Mouse (Mus musculus) brain, adult 2 months (tissue): ENCODE results near the gene Hpn.

Experiments used
- DNase-seq: peaks from one replicate; pipeline ENCODE4 v3.0.0; 2011; ENCODE audit warnings: low read depth, low spot score

Hpn gene

GRCm38 (mm10) chr7:31140941-31141340, 25.9 kb upstream of the Hpn start:
- DNase-seq: no peak

DNA sequence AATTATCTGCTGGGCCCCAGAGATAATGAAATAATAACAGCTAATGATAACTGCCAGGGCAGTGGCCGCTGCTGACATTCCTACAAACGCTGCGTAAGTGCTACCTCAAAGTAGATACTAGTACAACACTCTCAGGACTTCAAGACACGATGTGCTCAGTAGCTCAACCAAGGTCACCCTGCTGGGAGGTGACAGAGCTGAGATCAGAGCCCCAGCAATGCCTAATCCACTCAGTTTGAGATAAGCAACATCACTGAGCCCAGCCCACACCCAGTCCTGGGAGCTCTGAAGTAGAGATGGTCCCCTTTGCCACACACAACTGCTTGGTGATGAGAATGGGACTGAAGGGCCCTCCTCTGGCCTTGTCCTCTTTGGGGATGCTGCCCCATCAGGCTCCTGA, 25.2 kb upstream of the Hpn start:
- DNase-seq: no peak

DNA sequence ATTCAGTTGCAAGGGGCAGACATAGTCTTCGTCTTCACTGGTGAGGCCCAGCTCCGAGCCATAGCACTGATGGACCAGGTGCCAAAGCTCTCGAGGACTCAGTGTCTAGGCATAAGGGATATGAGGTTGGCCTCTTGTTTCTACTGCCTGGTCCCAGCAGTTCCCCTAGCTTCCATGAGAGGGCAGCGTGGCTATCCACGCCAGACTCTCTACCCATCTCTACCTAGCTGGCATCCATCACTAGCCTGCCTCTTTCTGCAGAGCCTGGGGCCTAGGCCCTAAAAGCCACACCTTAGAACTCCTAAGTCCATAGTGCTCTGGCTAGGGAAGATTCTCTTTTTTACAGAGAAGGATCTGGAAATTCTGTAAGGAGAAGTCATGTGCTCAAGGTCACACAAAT, 24.7 kb upstream of the Hpn start:
- DNase-seq: peak; percentile 80

DNA sequence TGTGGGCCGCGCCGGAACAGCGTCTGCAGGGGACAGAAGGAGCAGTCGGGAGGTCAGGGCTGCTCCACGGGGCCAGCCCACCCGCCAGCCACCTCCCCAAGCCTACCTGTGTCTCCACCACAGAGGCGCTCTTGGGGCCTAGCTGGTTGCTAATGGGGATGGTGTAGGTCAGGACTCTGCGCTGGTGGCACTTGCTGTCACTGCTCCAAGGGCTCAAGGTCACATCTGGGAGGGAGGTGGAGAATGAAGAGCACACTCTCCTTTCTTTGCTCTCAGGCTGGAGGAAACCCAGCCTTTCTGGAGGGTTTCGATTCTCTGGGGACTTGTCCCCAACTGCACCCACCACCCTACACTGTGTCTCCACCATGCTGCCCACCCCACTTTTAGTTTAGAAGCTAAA, 20.6 kb upstream of the Hpn start:
- no peak for DNase-seq

DNA sequence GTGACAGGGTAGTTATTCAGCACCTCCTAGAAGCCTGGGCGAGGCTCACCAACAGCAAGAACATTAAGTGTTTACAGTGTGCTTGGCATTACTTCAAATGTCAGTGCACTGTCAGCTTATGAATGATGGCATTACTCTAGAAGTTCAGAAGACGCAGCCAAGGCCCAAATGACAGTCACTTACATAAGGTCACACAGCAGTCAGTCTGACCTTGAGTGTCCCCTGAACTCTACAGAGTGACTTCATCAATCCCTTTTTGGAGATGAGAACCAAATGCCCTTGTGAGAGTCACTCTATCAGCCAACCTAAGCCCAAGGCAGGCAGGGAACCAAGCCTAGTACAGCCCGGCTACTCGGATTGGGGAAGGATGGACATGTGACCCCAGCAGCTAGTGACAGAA, 16.8 kb upstream of the Hpn start:
- no peak for DNase-seq

- peak; percentile 88 for DNase-seq
Measured at GRCm38 (mm10) chr7:31130841-31131240, 15.8 kb upstream of the Hpn start.

DNA sequence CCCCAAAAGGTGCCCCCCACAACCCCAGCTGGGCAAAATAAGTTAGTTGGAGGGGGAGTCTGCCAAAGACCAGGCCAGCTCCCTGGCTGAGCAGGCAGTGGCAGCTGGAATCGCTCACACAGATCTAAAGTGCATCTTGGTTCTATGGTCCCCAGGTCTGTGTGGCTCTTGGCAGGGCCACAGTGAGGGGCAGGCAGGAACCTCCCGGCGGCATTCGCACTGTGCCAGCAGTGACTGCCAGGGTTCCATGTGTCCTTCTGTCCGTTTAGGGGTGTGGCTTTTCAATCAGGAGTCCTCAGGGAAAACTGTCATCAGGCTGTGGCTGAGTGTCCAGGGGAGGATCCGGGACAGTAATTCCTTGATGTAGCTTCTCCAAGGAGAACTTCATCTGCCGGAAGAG, 15.1 kb upstream of the Hpn start:
- DNase-seq: no peak

DNA sequence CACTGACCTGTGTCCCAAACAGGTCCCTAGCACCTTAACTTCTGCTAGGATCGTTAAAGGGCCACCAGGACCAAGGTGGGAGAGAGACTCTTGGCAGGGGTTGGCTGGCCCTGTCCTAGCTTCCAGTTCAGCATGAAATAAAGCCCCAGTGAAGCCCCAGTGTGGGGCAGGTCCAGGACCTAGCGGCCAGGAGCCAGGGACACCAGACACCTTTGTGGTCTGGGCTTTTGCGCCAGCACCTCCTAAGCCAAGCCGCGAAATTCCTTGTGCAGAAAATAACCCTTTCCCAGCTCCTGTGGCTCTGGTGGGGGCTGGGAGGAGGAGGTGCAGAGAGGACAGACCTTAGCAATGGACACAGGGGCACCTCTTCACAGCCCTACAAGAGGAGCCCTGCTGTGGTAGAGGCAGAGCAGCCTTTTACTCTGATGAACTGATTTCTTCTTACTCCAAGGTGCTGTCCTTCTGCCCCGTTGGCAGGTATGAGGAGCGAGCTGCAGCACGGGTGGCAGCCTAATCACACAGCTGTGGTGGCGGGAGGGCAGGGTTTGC, 13.1 kb upstream of the Hpn start:
- no peak for DNase-seq

- peak; percentile 90 for DNase-seq
Measured at GRCm38 (mm10) chr7:31126851-31127724, 12.0 kb upstream of the Hpn start, which contains the start of gene Scn1b. Gene Scn1b (minus strand): TSS chr7:31127003.

DNA sequence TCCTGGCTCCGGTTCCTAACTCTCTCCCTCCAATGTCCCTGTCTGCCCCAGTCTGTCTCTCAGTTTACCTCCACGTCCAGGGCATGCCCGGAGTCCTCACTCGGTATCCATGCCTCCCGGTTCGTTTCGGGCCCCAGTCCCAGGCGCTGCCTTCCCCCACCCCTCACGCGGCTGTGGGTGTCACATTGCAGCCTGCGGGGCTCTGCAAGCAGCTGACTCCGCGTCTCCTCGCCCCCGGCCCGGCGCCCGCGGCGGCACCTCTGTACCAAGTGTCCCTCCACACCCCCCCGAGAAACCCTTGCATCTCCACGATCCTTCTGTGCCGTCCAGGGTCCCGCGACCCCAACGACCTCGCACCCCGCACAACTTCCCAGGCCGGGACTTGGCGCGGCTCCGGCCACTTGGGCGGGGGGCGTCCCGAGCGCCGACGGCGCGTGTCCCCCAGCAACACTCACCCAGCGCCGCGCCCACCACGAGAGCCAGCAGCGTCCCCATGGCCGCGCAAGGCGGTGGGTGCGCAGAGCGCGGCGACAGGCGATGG, 11.2 kb upstream of the Hpn start:
- DNase-seq: peak; percentile 67

GRCm38 (mm10) chr7:31125116-31125515, 10.0 kb upstream of the Hpn start:
- peak; percentile 92 for DNase-seq

- DNase-seq: no peak
Measured at GRCm38 (mm10) chr7:31124381-31124780, 9.3 kb upstream of the Hpn start.

DNA sequence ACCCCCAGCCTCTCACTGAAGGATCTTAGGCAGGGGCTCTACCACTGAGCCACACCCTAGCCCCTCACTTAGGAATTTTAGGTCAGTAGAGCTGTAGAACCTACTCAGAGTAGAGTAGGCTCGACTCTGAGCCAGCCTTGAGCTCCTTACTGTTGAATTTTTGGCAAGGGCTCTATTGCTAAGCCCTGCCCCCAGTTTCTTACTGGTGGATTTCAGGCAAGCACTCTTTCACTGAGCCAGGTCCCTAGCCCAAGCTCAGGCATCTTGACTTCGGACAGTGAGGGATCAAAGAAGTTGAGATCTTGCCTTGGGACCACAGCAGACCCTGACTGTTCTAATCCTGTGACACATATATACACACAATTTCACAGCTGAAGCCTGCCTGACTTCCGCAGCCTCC, 8.6 kb upstream of the Hpn start:
- peak; percentile 84 for DNase-seq

- DNase-seq: peak; percentile 97
Measured at GRCm38 (mm10) chr7:31122641-31123631, 7.8 kb upstream of the Hpn start.

GRCm38 (mm10) chr7:31119556-31119955, 4.5 kb upstream of the Hpn start:
- no peak for DNase-seq

DNA sequence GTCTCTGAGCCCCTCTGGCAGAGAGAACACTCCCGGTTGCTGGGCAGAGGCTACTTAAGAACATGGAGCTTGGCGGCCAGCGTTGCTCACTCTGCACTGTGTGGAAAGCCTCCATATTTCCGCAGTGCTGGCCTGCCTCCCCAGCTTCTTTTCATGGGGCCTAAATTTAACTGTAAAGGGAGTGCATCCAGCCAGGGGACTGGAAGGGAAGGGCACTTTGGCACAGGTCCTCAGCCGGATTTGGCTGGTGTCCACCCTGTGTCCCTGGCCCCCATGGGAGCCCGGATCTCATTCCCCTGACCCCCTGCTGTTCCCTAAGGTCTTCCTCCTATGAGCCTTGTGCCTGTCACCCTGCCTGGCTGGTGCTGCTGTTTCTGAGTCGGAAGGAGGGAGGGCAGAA, 3.4 kb upstream of the Hpn start:
- peak; percentile 77 for DNase-seq

DNA sequence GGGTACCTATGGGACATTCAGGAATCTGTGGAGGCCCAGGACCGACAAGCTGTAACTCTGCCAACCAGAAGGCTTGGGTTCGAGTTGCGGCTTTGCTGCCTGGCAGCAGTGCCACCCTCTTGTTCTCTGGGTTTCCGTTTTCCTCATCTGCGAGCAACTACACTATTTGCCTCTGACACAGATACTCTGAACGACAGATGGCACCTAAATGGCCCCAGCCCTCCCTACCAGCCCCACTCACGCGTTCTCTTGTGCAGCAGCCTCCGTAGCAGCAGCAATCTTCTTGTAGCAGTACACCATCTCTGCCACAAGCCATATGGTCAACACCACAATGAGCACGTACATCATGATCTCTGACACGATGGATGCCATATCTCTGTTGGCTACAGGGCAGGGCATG, 2.4 kb upstream of the Hpn start:
- peak; percentile 87 for DNase-seq

- no peak for DNase-seq
Measured at GRCm38 (mm10) chr7:31116721-31117145, 1.6 kb upstream of the Hpn start.

GRCm38 (mm10) chr7:31115587-31116043, 525 bp upstream of the Hpn start:
- peak; percentile 81 for DNase-seq

- no peak for DNase-seq
Measured at GRCm38 (mm10) chr7:31114646-31115045, 444 bp downstream of the Hpn start.

DNA sequence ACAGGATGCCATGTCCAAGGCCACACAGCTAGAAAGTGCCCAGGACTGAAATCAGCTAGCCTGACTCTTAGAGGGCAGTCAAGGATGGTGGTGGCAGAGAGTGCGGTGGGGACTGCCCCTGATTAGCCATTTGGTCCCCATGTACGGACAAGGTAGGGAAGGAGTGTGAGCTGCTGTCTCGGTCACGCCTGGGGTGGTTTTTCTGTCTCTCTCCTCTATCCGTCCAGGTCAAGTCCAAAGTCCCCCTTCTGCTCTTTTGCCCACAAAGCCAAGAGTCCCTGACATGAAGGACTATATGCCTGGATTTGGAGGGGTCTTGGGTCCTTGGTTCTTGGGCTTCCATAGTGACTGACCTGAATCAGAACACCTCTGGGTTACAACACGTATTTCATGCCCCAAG, 1.3 kb downstream of the Hpn start:
- no peak for DNase-seq

- DNase-seq: no peak
Measured at GRCm38 (mm10) chr7:31112036-31112435, 3.1 kb downstream of the Hpn start.
